Mouse (Mus musculus): ENCODE data around the gene Olfr91.
"Not testable (repeated sequence)": the region's sequence is repeated elsewhere in the genome, so short reads cannot be mapped to it uniquely, and the experiment has no call there.

The Olfr91 gene

GRCm38 (mm10) chr17:37098178-37098577 is at the start of gene Olfr91:
Gene Olfr91 (minus strand): TSS chr17:37098278.
- in situ Hi-C loops (cut with MboI; ENCODE audit: low sequenced_read_pairs), result no loop called here

- in situ Hi-C loops (cut with MboI; ENCODE audit: low sequenced_read_pairs), result not testable (repeated sequence)
These were observed 33.3 kb upstream of the Olfr91 start for GRCm38 (mm10) chr17:37131366-37131765.

- in situ Hi-C loops (cut with MboI; ENCODE audit: low sequenced_read_pairs), result no loop called here
These were observed 21.9 kb upstream of the Olfr91 start, which contains the start of gene Olfr92 for GRCm38 (mm10) chr17:37119988-37120387. Gene Olfr92 (minus strand): TSS chr17:37120088.

GRCm38 (mm10) chr17:37093289-37093688 is 4.8 kb downstream of the Olfr91 start:
- in situ Hi-C loops (cut with MboI; ENCODE audit: low sequenced_read_pairs), result no loop called here

- in situ Hi-C loops (cut with MboI; ENCODE audit: low sequenced_read_pairs), result no loop called here
These were observed 5.9 kb downstream of the Olfr91 start for GRCm38 (mm10) chr17:37092198-37092597.

- in situ Hi-C loops (cut with MboI; ENCODE audit: low sequenced_read_pairs), result no loop called here
These were observed 9.7 kb downstream of the Olfr91 start, which contains the start of gene Olfr90 for GRCm38 (mm10) chr17:37088399-37088798. Gene Olfr90 (minus strand): TSS chr17:37088499.

- in situ Hi-C loops (cut with MboI; ENCODE audit: low sequenced_read_pairs), result no loop called here
These were observed 12.5 kb downstream of the Olfr91 start for GRCm38 (mm10) chr17:37085545-37085944.

GRCm38 (mm10) chr17:37084632-37085031 is 13.4 kb downstream of the Olfr91 start:
- in situ Hi-C loops (cut with MboI; ENCODE audit: low sequenced_read_pairs), result no loop called here

GRCm38 (mm10) chr17:37083327-37083726 is 14.8 kb downstream of the Olfr91 start:
- in situ Hi-C loops (cut with MboI; ENCODE audit: low sequenced_read_pairs), result no loop called here

GRCm38 (mm10) chr17:37081659-37082058 is 16.4 kb downstream of the Olfr91 start:
- in situ Hi-C loops (cut with MboI; ENCODE audit: low sequenced_read_pairs), result no loop called here

GRCm38 (mm10) chr17:37080119-37080518 is 18.0 kb downstream of the Olfr91 start:
- in situ Hi-C loops (cut with MboI; ENCODE audit: low sequenced_read_pairs), result no loop called here

- in situ Hi-C loops (cut with MboI; ENCODE audit: low sequenced_read_pairs), result loop anchor here (10.0 kb wide), 1 partner anchor 126 kb away; the partner anchor contains the start of gene Olfr94
These were observed 19.1 kb downstream of the Olfr91 start for GRCm38 (mm10) chr17:37078990-37079389.

- in situ Hi-C loops (cut with MboI; ENCODE audit: low sequenced_read_pairs), result loop anchor here (10.0 kb wide), 1 partner anchor 127 kb away; the partner anchor contains the start of gene Olfr94
These were observed 19.9 kb downstream of the Olfr91 start for GRCm38 (mm10) chr17:37078193-37078592.

GRCm38 (mm10) chr17:37075766-37076165 is 22.3 kb downstream of the Olfr91 start:
- in situ Hi-C loops (cut with MboI; ENCODE audit: low sequenced_read_pairs), result loop anchor here (10.0 kb wide), 1 partner anchor 129 kb away; the partner anchor contains the start of gene Olfr94

GRCm38 (mm10) chr17:37075181-37075580 is 22.9 kb downstream of the Olfr91 start:
- in situ Hi-C loops (cut with MboI; ENCODE audit: low sequenced_read_pairs), result loop anchor here (10.0 kb wide), 1 partner anchor 130 kb away; the partner anchor contains the start of gene Olfr94

GRCm38 (mm10) chr17:37072730-37073276 is 25.3 kb downstream of the Olfr91 start:
- in situ Hi-C loops (cut with MboI; ENCODE audit: low sequenced_read_pairs), result loop anchor here (10.0 kb wide), 1 partner anchor 132 kb away; the partner anchor contains the start of gene Olfr94

GRCm38 (mm10) chr17:37072080-37072729 is 25.9 kb downstream of the Olfr91 start:
- in situ Hi-C loops (cut with MboI; ENCODE audit: low sequenced_read_pairs), result loop anchor here (10.0 kb wide), 1 partner anchor 133 kb away; the partner anchor contains the start of gene Olfr94

- in situ Hi-C loops (cut with MboI; ENCODE audit: low sequenced_read_pairs), result loop anchor here (10.0 kb wide), 1 partner anchor 135 kb away; the partner anchor contains the start of gene Olfr94
These were observed 28.0 kb downstream of the Olfr91 start for GRCm38 (mm10) chr17:37070121-37070520.

- in situ Hi-C loops (cut with MboI; ENCODE audit: low sequenced_read_pairs), result no loop called here
These were observed 30.2 kb downstream of the Olfr91 start for GRCm38 (mm10) chr17:37067861-37068260.

- in situ Hi-C loops (cut with MboI; ENCODE audit: low sequenced_read_pairs), result no loop called here
These were observed 32.1 kb downstream of the Olfr91 start for GRCm38 (mm10) chr17:37065993-37066392.

- in situ Hi-C loops (cut with MboI; ENCODE audit: low sequenced_read_pairs), result no loop called here
These were observed 34.2 kb downstream of the Olfr91 start for GRCm38 (mm10) chr17:37063686-37064495.
